Mouse (Mus musculus) neural tube, embryonic 15.5 days (tissue): ENCODE data around the gene Lrrc26. TPM values are rescaled to one million over a fixed set of nuclear protein-coding genes. Genes with fewer than 3 reads are reported as not detected.

Experiments used
- ATAC-seq: fragments of 200-750 bp; cut with Nextera tagmentation; 2 replicates; pipeline ENCODE4 v1.8.0; 2017; ENCODE audit warnings: mild to moderate bottlenecking, moderate TSS enrichment, moderate library complexity; ENCODE audit not compliant: low FRiP score
- H3K27ac ChIP-seq: fragments of 300-500 bp; sonication (generic); replicated peaks from 2 replicates; pipeline ENCODE4 v1.5.1; 2015; ENCODE audit warnings: mild to moderate bottlenecking, inconsistent platforms
- H3K27me3 ChIP-seq: fragments of 300-500 bp; sonication (generic); replicated peaks from 2 replicates; pipeline ENCODE4 v1.6.1; 2015; ENCODE audit warnings: inconsistent platforms
- H3K36me3 ChIP-seq: fragments of 300-500 bp; sonication (generic); 2 replicates; pipeline ENCODE4 v1.6.1; 2015; ENCODE audit warnings: inconsistent platforms
- H3K4me1 ChIP-seq: fragments of 300-500 bp; sonication (generic); 2 replicates; pipeline ENCODE4 v1.6.1; 2015; ENCODE audit warnings: inconsistent platforms
- H3K4me2 ChIP-seq: fragments of 300-500 bp; sonication (generic); 2 replicates; pipeline ENCODE4 v1.6.1; 2015; ENCODE audit warnings: inconsistent platforms, mild to moderate bottlenecking, moderate library complexity
- H3K4me3 ChIP-seq: fragments of 300-500 bp; sonication (generic); replicated peaks from 2 replicates; pipeline ENCODE4 v1.5.1; 2015; ENCODE audit warnings: mild to moderate bottlenecking, inconsistent platforms
- H3K9ac ChIP-seq: fragments of 300-500 bp; sonication (generic); replicated peaks from 2 replicates; pipeline ENCODE4 v1.6.1; 2015; ENCODE audit warnings: mild to moderate bottlenecking, inconsistent platforms
- H3K9me3 ChIP-seq: fragments of 300-500 bp; sonication (generic); replicated peaks from 2 replicates; pipeline ENCODE4 v1.6.1; 2016; ENCODE audit warnings: inconsistent platforms
- WGBS: fragments of 180-500 bp; shearing (Covaris S2); methylation state at CpG from one replicate; pipeline ENCODE4 v1.1.7; 2015; ENCODE audit warnings: mixed read lengths; 5-methylcytosine and 5-hydroxymethylcytosine counted together
- polyA plus RNA-seq: library from polyadenylated mRNA; unstranded; fragments of >200 nt; fragmentation: Nextera tagmentation; extraction: Ambion mirVana; gene quantifications from 2 replicates; pipeline ENCODE4 v1.2.1, GENCODE M21; 2015

Lrrc26 gene
- polyA plus RNA-seq, 1 experiment from 2014 or later = 0.22 TPM

DNA sequence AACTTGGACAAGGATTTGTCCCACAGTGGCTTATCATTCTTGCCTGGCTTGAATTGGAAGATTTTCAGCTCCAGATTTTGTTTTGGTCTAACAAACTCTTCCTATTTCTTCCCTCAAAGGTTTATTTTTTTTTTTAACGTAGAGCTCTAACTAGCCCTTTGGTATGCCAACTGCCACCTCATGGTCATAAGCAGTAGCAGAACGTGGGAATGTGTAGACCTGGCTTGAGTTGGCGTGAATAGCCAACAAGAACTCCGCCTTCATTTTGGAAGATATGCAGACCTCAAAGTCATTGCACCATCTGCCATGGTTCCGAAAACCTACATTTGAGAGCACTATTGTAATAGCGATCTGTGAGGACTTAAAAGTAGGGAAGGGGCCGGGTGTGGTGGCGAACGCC, 41.8 kb downstream of the Lrrc26 start:
- H3K36me3 ChIP-seq = peaks cover 26% of the 10 kb centered on the region
- 60% methylated on average over 9 of the region's 9 CpGs for WGBS
- no peaks in the 10 kb centered on the region; the same call in 1 of the 2 replicates for H3K27me3 ChIP-seq
- H3K27ac ChIP-seq = no peak overlapping the region
- H3K4me1 ChIP-seq = peaks cover 33% of the 10 kb centered on the region
- no peaks in the 10 kb centered on the region for H3K9me3 ChIP-seq
- H3K4me3 ChIP-seq = peak overlapping the region; percentile 72
- H3K4me2 ChIP-seq = peak overlapping the region; percentile 77
- H3K9ac ChIP-seq = peak overlapping the region; percentile 67; the same call in 1 of the 2 replicates
- no peak for ATAC-seq

DNA sequence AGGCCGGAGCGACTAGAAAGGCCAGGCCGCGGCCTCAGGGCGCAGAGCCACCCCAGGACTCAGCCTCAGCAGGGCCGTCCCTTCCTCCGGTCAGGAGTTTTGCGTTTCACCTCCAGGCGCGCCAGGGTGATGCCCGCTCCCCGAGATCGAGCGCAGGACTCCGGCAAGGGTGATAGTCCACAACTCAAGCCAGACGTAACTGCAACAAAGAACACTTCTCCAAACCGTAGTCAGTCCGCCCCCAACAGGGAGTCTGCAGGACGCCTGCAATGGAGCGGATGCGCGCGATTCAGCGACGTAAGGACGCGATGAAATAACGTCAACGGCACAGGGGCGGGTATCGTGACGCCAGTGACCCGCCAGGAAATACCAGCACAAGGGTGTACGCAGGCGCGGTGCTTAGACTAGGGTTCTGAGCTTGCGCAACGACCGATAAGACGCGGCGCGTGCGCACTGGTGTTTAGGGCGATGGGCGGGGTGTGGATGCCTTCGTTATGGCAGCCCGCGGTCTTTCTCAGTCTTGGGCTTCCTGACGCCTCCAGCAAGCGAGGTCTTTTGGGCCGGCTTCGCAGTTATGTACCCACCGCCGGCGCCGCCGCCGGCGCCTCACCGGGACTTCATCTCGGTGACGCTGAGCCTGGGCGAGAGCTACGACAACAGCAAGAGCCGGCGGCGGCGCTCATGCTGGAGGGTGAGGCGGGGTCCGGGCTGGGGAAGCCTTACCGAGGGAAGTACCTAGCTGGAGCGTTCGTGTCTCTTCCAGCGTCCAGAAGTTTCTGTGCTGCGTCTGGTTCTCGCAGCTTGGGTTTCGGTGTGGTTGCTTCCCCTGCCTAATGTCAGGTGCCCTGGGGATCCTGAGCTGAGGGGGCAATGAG, 42.8 kb downstream of the Lrrc26 start, which contains the start of gene Man1b1:
Gene Man1b1, plus strand, starts transcription at position 53 of the 875 bp plus-strand sequence.
- peak within 1 kb of the TSS; percentile 82 for H3K4me2 ChIP-seq
- peaks cover 33% of the 10 kb centered on the region for H3K4me1 ChIP-seq
- no peaks in the 10 kb centered on the region for H3K27me3 ChIP-seq
- H3K9me3 ChIP-seq = no peaks in the 10 kb centered on the region
- H3K36me3 ChIP-seq = peaks cover 36% of the 10 kb centered on the region
- peak within 1 kb of the TSS; percentile 79 for H3K9ac ChIP-seq
- peak; percentile 99 for ATAC-seq
- peak within 1 kb of the TSS; percentile 86 for H3K27ac ChIP-seq
- peak within 1 kb of the TSS; percentile 72 for H3K4me3 ChIP-seq
- WGBS = under 1% methylated on average over 76 of the region's 78 CpGs

DNA sequence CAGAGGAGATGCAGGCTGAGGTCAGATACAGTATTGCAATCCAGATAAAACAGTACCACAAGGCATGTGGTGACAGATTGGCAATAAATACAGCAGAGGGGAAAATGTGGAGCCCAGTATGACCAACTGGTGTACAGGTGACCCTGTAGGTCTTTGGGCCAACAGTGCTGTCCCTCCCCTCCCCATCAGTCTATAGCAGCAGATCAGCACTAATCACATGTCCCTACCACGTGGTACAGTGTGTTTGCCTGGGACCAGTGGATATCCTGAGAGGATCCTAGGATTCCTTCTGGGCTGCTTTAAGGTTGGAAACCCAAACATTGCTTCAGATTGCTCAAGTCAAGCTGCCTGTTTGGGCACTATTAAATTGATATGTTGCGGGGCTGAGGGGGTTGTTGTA, 43.9 kb downstream of the Lrrc26 start:
- Histone ChIP-seq H3K27ac (no peak overlapping the region), H3K4me3 (peak overlapping the region; percentile 72), H3K27me3 (no peaks in the 10 kb centered on the region), H3K4me2 (peak overlapping the region; percentile 82), H3K9ac (peak overlapping the region; percentile 79), H3K36me3 (peaks cover 47% of the 10 kb centered on the region), H3K4me1 (peaks cover 33% of the 10 kb centered on the region), H3K9me3 (no peaks in the 10 kb centered on the region)
- 83% methylated on average over 2 of the region's 2 CpGs for WGBS
- ATAC-seq = no peak

DNA sequence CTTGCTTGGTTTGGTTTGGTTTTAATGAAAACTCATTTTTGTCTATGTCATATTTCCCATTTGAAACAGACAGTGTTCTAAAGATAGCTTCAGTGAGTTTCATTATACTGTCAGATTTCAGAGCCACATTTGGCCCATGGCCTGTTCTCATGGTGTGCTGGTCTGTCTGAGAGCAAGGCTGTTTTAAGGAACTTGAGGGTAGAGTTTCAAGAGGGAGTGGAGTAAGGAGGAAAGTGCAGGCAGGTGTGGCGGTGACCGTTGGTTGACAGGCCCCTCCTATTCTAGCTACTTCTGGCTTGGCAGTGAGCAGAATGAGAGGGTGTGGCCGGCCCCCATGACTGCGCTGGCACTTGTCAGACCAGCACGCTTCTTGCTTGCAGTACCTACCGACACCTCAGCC, 48.6 kb downstream of the Lrrc26 start:
- ATAC-seq = no peak
- Histone ChIP-seq H3K9ac (no peak overlapping the region), H3K4me1 (peaks cover 20% of the 10 kb centered on the region), H3K9me3 (no peaks in the 10 kb centered on the region), H3K27me3 (no peaks in the 10 kb centered on the region), H3K36me3 (peaks cover 84% of the 10 kb centered on the region), H3K27ac (no peak overlapping the region), H3K4me2 (no peak overlapping the region), H3K4me3 (no peak overlapping the region)
- WGBS = 95% methylated on average over 6 of the region's 6 CpGs

Other genes starting within 250 kb of the Lrrc26 start
- gene Nsmf, start 235.6 kb upstream of the Lrrc26 start, polyA plus RNA-seq = 149 and 173 TPM in 2 replicates
- gene Entpd8, start 209.6 kb upstream of the Lrrc26 start, polyA plus RNA-seq = 0.43 TPM in 1 of 2 replicates, not detected in the other
- gene Noxa1, start 194.8 kb upstream of the Lrrc26 start, polyA plus RNA-seq = 0.52 TPM in 1 of 2 replicates, not detected in the other
- 15.0 and 16.8 TPM in 2 replicates for gene Nrarp, start 109.2 kb upstream of the Lrrc26 start, polyA plus RNA-seq
- 1.6 and 5.9 TPM in 2 replicates for gene Tor4a, start 93.0 kb upstream of the Lrrc26 start, polyA plus RNA-seq
- 101 and 105 TPM in 2 replicates for gene Nelfb, start 78.4 kb upstream of the Lrrc26 start, polyA plus RNA-seq
- gene Stpg3, start 75.3 kb upstream of the Lrrc26 start, polyA plus RNA-seq = not detected in 2 replicates
- not detected in 2 replicates for gene Fam166a, start 71.2 kb upstream of the Lrrc26 start, polyA plus RNA-seq
- gene Tubb4b, start 65.2 kb upstream of the Lrrc26 start, polyA plus RNA-seq = 462 and 502 TPM in 2 replicates
- not detected in 2 replicates for gene Slc34a3, start 55.6 kb upstream of the Lrrc26 start, polyA plus RNA-seq
- gene Rnf224, start 53.1 kb upstream of the Lrrc26 start, polyA plus RNA-seq = not detected in 2 replicates
- 158 and 190 TPM in 2 replicates for gene Rnf208, start 47.7 kb upstream of the Lrrc26 start, polyA plus RNA-seq
- 0.36 and 0.47 TPM in 2 replicates for gene Cysrt1, start 47.5 kb upstream of the Lrrc26 start, polyA plus RNA-seq
- gene AL732309.1, start 43.1 kb upstream of the Lrrc26 start, polyA plus RNA-seq = 4.3 and 4.6 TPM in 2 replicates
- 17.5 and 17.7 TPM in 2 replicates for gene Tmem203, start 34.5 kb upstream of the Lrrc26 start, polyA plus RNA-seq
- 14.8 and 16.3 TPM in 2 replicates for gene Tprn, start 27.3 kb upstream of the Lrrc26 start, polyA plus RNA-seq
- gene Ssna1, start 17.5 kb upstream of the Lrrc26 start, polyA plus RNA-seq = 177 and 183 TPM in 2 replicates
- 125 and 129 TPM in 2 replicates for gene Anapc2, start 17.4 kb upstream of the Lrrc26 start, polyA plus RNA-seq
- not detected in 2 replicates for gene Tmem210, start 1.8 kb upstream of the Lrrc26 start, polyA plus RNA-seq
- 58.0 and 68.4 TPM in 2 replicates for gene Grin1, start 29.3 kb downstream of the Lrrc26 start, polyA plus RNA-seq
- gene Man1b1, start 42.4 kb downstream of the Lrrc26 start, polyA plus RNA-seq = 43.5 and 46.6 TPM in 2 replicates
- 24.2 and 27.3 TPM in 2 replicates for gene Dpp7, start 66.4 kb downstream of the Lrrc26 start, polyA plus RNA-seq
- gene Uap1l1, start 75.8 kb downstream of the Lrrc26 start, polyA plus RNA-seq = 8.5 and 14.0 TPM in 2 replicates
- gene Sapcd2, start 82.4 kb downstream of the Lrrc26 start, polyA plus RNA-seq = 10.6 and 16.3 TPM in 2 replicates
- 9.6 TPM in 2 replicates for gene Entpd2, start 106.0 kb downstream of the Lrrc26 start, polyA plus RNA-seq
- 398 and 483 TPM in 2 replicates for gene Npdc1, start 109.4 kb downstream of the Lrrc26 start, polyA plus RNA-seq
- 0.13 and 0.38 TPM in 2 replicates for gene Fut7, start 133.4 kb downstream of the Lrrc26 start, polyA plus RNA-seq
- 11.2 and 13.4 TPM in 2 replicates for gene Abca2, start 138.8 kb downstream of the Lrrc26 start, polyA plus RNA-seq
- gene Clic3, start 166.9 kb downstream of the Lrrc26 start, polyA plus RNA-seq = 1.8 and 2.0 TPM in 2 replicates
- gene Paxx, start 171.2 kb downstream of the Lrrc26 start, polyA plus RNA-seq = 100 and 120 TPM in 2 replicates
- gene Ptgds, start 180.1 kb downstream of the Lrrc26 start, polyA plus RNA-seq = 40.1 and 116 TPM in 2 replicates
- not detected in 2 replicates for gene Lcn12, start 204.0 kb downstream of the Lrrc26 start, polyA plus RNA-seq
- 128 and 134 TPM in 2 replicates for gene Fbxw5, start 210.8 kb downstream of the Lrrc26 start, polyA plus RNA-seq
- 6.3 and 6.4 TPM in 2 replicates for gene C8g, start 211.8 kb downstream of the Lrrc26 start, polyA plus RNA-seq